Mouse (Mus musculus) limb, embryonic 12.5 days (tissue): ENCODE measurements around the gene Chd8. TPM values are rescaled to one million over a fixed set of nuclear protein-coding genes. Genes with fewer than 3 reads are reported as not detected.

Experiments
- ATAC-seq: fragments of 200-750 bp; cut with Nextera tagmentation; 2 replicates; pipeline ENCODE4 v1.8.0; 2017; ENCODE audit warnings: low read depth, moderate TSS enrichment; ENCODE audit not compliant: insufficient number of reproducible peaks, insufficient read depth, low FRiP score, low TSS enrichment
- H3K27ac ChIP-seq: fragments of 300-500 bp; sonication (generic); 2 replicates; pipeline ENCODE4 v1.5.1; 2016; ENCODE audit warnings: mild to moderate bottlenecking, moderate library complexity
- H3K27me3 ChIP-seq: fragments of 300-500 bp; sonication (generic); 2 replicates; pipeline ENCODE4 v1.6.1; 2016; ENCODE audit warnings: mild to moderate bottlenecking, moderate library complexity
- H3K36me3 ChIP-seq: fragments of 300-500 bp; sonication (generic); 2 replicates; pipeline ENCODE4 v1.6.1; 2016; ENCODE audit warnings: mild to moderate bottlenecking, moderate library complexity
- H3K4me1 ChIP-seq: fragments of 300-500 bp; sonication (generic); replicated peaks from 2 replicates; pipeline ENCODE4 v1.6.1; 2016
- H3K4me2 ChIP-seq: fragments of 300-500 bp; sonication (generic); 2 replicates; pipeline ENCODE4 v1.6.1; 2016; ENCODE audit warnings: mild to moderate bottlenecking, moderate library complexity
- H3K4me3 ChIP-seq: fragments of 300-500 bp; sonication (generic); replicated peaks from 2 replicates; pipeline ENCODE4 v1.5.1; 2016; ENCODE audit warnings: mild to moderate bottlenecking
- H3K9ac ChIP-seq: fragments of 300-500 bp; sonication (generic); replicated peaks from 2 replicates; pipeline ENCODE4 v1.6.1; 2016; ENCODE audit warnings: mild to moderate bottlenecking, moderate library complexity
- H3K9me3 ChIP-seq: fragments of 300-500 bp; sonication (generic); 2 replicates; pipeline ENCODE4 v1.6.1; 2016; ENCODE audit warnings: mild to moderate bottlenecking, moderate library complexity
- WGBS: fragments of 180-500 bp; shearing (Covaris S2); methylation state at CpG from one replicate; pipeline ENCODE4 v1.1.7; 2016; 5-methylcytosine and 5-hydroxymethylcytosine counted together
- polyA plus RNA-seq: library from polyadenylated mRNA; unstranded; fragments of >200 nt; fragmentation: Nextera tagmentation; extraction: Ambion mirVana; gene quantifications from 2 replicates; pipeline ENCODE4 v1.2.1, GENCODE M21; 2016

Chd8 gene
- polyA plus RNA-seq, 1 experiment from 2014 or later, result 49.6 TPM

- 35% methylated on average over 7 of the region's 7 CpGs for WGBS
- Histone ChIP-seq H3K9ac (no peak overlapping the region), H3K4me3 (no peak overlapping the region), H3K36me3 (no peaks in the 10 kb centered on the region), H3K9me3 (no peaks in the 10 kb centered on the region), H3K27me3 (no peaks in the 10 kb centered on the region), H3K27ac (no peak overlapping the region), H3K4me1 (no peaks in the 10 kb centered on the region), H3K4me2 (no peak overlapping the region)
- no peak for ATAC-seq
These were observed 105.4 kb downstream of the Chd8 start for GRCm38 (mm10) chr14:52152179-52152578.

GRCm38 (mm10) chr14:52149888-52150287, 107.7 kb downstream of the Chd8 start:
- Histone ChIP-seq H3K4me2 (no peak overlapping the region), H3K4me1 (no peaks in the 10 kb centered on the region), H3K27me3 (no peaks in the 10 kb centered on the region), H3K4me3 (no peak overlapping the region), H3K9me3 (no peaks in the 10 kb centered on the region), H3K27ac (no peak overlapping the region), H3K9ac (no peak overlapping the region), H3K36me3 (no peaks in the 10 kb centered on the region)
- ATAC-seq, result no peak
- 56% methylated on average over 4 of the region's 4 CpGs for WGBS

Other genes with a start within 250 kb of the Chd8 start
- 1.00 and 1.2 TPM in 2 replicates for gene Tmem253, start 242.1 kb downstream of the Chd8 start, polyA plus RNA-seq
- 51.7 and 60.9 TPM in 2 replicates for gene Zfp219, start 237.0 kb downstream of the Chd8 start, polyA plus RNA-seq
- not detected in 2 replicates for gene Olfr221, start 215.3 kb downstream of the Chd8 start, polyA plus RNA-seq
- gene Hnrnpc, start 153.8 kb downstream of the Chd8 start, polyA plus RNA-seq, result 852 and 869 TPM in 2 replicates
- 72.7 and 84.1 TPM in 2 replicates for gene Rpgrip1, start 147.1 kb downstream of the Chd8 start, polyA plus RNA-seq
- gene Supt16, start 60.4 kb downstream of the Chd8 start, polyA plus RNA-seq, result 83.2 and 84.7 TPM in 2 replicates
- 47.2 and 51.3 TPM in 2 replicates for gene Tox4, start 21.4 kb upstream of the Chd8 start, polyA plus RNA-seq
- 23.2 and 23.5 TPM in 2 replicates for gene Rab2b, start 21.8 kb upstream of the Chd8 start, polyA plus RNA-seq
- gene Mettl3, start 47.3 kb upstream of the Chd8 start, polyA plus RNA-seq, result 59.9 and 61.0 TPM in 2 replicates
- gene Sall2, start 71.0 kb upstream of the Chd8 start, polyA plus RNA-seq, result 30.9 and 33.7 TPM in 2 replicates
- gene Olfr1513, start 98.6 kb upstream of the Chd8 start, polyA plus RNA-seq, result not detected in 2 replicates
- not detected in 2 replicates for gene Olfr1512, start 121.4 kb upstream of the Chd8 start, polyA plus RNA-seq
- gene Olfr1511, start 139.6 kb upstream of the Chd8 start, polyA plus RNA-seq, result not detected in 2 replicates
- not detected in 2 replicates for gene Olfr1510, start 156.6 kb upstream of the Chd8 start, polyA plus RNA-seq
- not detected in 2 replicates for gene Olfr1509, start 185.2 kb upstream of the Chd8 start, polyA plus RNA-seq
- not detected in 2 replicates for gene Olfr1508, start 209.7 kb upstream of the Chd8 start, polyA plus RNA-seq
- gene Olfr1507, start 238.0 kb upstream of the Chd8 start, polyA plus RNA-seq, result not detected in 2 replicates